Mouse (Mus musculus) liver, embryonic 12.5 days (tissue): Measurements from ENCODE around the gene Crygb. TPM values are rescaled to one million over a fixed set of nuclear protein-coding genes. Genes with fewer than 3 reads are reported as not detected.

Experiments used
- ATAC-seq: fragments of 200-750 bp; cut with Nextera tagmentation; 2 replicates; pipeline ENCODE4 v1.8.0; 2017; ENCODE audit warnings: moderate number of reproducible peaks, mild to moderate bottlenecking, moderate library complexity
- H3K27ac ChIP-seq: fragments of 300-500 bp; sonication (generic); 2 replicates; pipeline ENCODE4 v1.5.1; 2016; ENCODE audit warnings: mild to moderate bottlenecking
- H3K27me3 ChIP-seq: fragments of 300-500 bp; sonication (generic); replicated peaks from 2 replicates; pipeline ENCODE4 v1.6.1; 2016; ENCODE audit warnings: mild to moderate bottlenecking, moderate library complexity
- H3K36me3 ChIP-seq: fragments of 300-500 bp; sonication (generic); 2 replicates; pipeline ENCODE4 v1.6.1; 2016; ENCODE audit warnings: mild to moderate bottlenecking, moderate library complexity
- H3K4me1 ChIP-seq: fragments of 300-500 bp; sonication (generic); 2 replicates; pipeline ENCODE4 v1.6.1; 2016
- H3K4me2 ChIP-seq: fragments of 300-500 bp; sonication (generic); 2 replicates; pipeline ENCODE4 v1.6.1; 2016; ENCODE audit warnings: mild to moderate bottlenecking, moderate library complexity
- H3K4me3 ChIP-seq: fragments of 300-500 bp; sonication (generic); 2 replicates; pipeline ENCODE4 v1.5.1; 2016; ENCODE audit warnings: mild to moderate bottlenecking, moderate library complexity
- H3K9ac ChIP-seq: fragments of 300-500 bp; sonication (generic); 2 replicates; pipeline ENCODE4 v1.6.1; 2016; ENCODE audit warnings: mild to moderate bottlenecking, moderate library complexity
- H3K9me3 ChIP-seq: fragments of 300-500 bp; sonication (generic); replicated peaks from 2 replicates; pipeline ENCODE4 v1.6.1; 2016; ENCODE audit warnings: mild to moderate bottlenecking, moderate library complexity
- WGBS: fragments of 180-500 bp; shearing (Covaris S2); methylation state at CpG from one replicate; pipeline ENCODE4 v1.1.7; 2016; ENCODE audit not compliant: insufficient replicate concordance; 5-methylcytosine and 5-hydroxymethylcytosine counted together
- polyA plus RNA-seq: library from polyadenylated mRNA; unstranded; fragments of >200 nt; fragmentation: Nextera tagmentation; extraction: Ambion mirVana; gene quantifications from 2 replicates; pipeline ENCODE4 v1.2.1, GENCODE M21; 2016

The Crygb gene
- polyA plus RNA-seq = not detected in 2 replicates

DNA sequence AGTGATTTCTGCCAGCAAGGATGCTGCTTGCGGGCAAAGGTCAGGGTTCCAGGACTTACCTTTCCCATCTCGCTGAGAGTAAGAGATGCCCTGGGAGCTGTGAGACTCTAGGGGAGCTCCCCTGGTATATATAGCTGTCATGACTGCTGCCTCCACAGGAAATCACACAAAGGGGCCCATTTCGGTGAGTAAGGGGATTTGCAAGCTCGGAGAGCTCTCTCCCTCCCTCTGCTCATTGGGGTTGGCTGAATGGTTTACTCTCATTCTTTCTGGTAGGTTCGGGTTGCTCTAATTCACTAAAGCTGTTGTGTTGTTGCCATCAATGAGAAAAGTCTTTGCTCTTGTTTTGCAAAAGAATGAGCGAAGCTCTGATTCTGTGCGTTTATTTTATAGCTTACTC is at the start of gene Crygb:
TSS of gene Crygb (minus strand) at position 101 of the 400 bp plus-strand sequence.
- Histone ChIP-seq H3K36me3 (no peaks in the 10 kb centered on the region), H3K4me2 (no peak within 1 kb of the TSS), H3K9me3 (no peaks in the 10 kb centered on the region), H3K27me3 (no peaks in the 10 kb centered on the region), H3K9ac (no peak within 1 kb of the TSS), H3K4me3 (no peak within 1 kb of the TSS), H3K27ac (no peak within 1 kb of the TSS), H3K4me1 (no peaks in the 10 kb centered on the region)
- ATAC-seq = no peak
- 41% methylated on average over 7 of the region's 7 CpGs for WGBS

DNA sequence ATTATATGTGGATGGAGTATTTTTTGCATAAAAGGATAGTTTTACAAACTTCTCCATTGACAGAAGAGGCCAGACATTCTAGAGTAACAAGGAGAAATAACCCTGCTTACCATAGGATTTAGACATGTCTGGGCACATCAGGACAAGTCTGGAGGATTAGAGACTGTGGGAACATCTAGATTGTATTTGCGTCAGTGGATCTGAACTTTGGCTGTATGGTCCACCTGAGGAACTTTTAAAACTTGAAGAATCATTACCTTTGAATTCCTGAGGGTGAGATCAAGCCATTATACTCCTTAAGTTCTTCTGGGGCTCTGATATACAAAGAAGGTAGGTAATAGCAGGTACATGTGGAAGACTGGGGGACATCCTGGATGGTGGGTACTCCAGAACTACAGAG is 49.6 kb upstream of the Crygb start:
- no peak for ATAC-seq
- Histone ChIP-seq H3K4me1 (no peaks in the 10 kb centered on the region), H3K9ac (no peak overlapping the region), H3K27ac (no peak overlapping the region), H3K4me2 (no peak overlapping the region), H3K4me3 (no peak overlapping the region), H3K27me3 (no peaks in the 10 kb centered on the region), H3K36me3 (no peaks in the 10 kb centered on the region), H3K9me3 (no peaks in the 10 kb centered on the region)
- WGBS = 77% methylated on average over 1 of the region's 1 CpGs

DNA sequence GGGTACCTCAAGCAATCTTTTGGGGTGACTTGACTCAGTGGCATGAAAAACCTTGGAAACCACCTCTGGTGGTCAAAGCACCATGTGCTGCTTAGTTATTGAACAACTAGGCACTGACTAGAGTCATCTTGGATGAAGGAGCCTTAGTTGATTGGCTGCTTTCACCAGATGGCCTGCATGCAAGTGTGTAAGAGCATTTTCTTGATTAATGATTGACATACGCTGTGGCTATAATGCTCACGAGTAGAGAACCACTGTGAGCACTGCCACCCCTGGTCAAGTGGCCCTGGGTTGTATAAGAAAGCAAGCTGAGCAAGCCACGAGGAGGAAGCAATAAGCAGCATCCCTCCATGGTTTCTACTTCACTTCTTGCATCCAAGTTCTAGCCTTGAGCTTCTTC is 48.1 kb upstream of the Crygb start:
- no peak overlapping the region for H3K9ac ChIP-seq
- no peaks in the 10 kb centered on the region for H3K9me3 ChIP-seq
- no peak overlapping the region for H3K27ac ChIP-seq
- no peak overlapping the region for H3K4me2 ChIP-seq
- H3K27me3 ChIP-seq = no peaks in the 10 kb centered on the region
- H3K4me3 ChIP-seq = no peak overlapping the region
- 42% methylated on average over 3 of the region's 3 CpGs for WGBS
- H3K4me1 ChIP-seq = no peaks in the 10 kb centered on the region
- H3K36me3 ChIP-seq = no peaks in the 10 kb centered on the region
- ATAC-seq = no peak

DNA sequence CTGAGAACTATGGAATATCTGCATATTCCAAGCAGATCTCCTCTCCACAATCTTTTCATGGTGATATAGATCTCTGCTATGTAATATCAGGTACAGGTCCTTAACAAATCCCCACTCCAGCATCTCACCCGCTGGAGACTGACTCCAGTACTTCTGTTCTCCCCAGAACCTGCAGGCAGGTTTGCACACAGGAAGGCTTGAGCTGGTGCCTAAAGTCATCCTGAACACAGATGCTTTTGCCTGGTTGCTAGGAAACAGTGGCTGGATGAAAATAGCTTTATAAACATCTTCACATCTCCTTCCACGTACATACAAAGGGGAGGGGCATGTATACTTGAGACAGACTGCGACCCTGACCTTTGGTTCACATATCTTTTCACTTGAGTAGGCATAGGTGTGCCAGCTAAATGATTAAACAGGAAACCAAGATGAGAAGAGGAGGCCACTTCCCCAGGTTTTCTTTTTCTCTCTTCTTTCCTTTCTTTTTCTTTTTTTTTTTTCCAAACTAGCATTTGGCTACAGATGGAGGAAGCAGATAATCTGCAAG is 47.6 kb upstream of the Crygb start:
- Histone ChIP-seq H3K36me3 (no peaks in the 10 kb centered on the region), H3K9ac (no peak overlapping the region), H3K27me3 (no peaks in the 10 kb centered on the region), H3K4me2 (no peak overlapping the region), H3K27ac (no peak overlapping the region), H3K9me3 (no peaks in the 10 kb centered on the region), H3K4me3 (no peak overlapping the region), H3K4me1 (no peaks in the 10 kb centered on the region)
- ATAC-seq = no peak
- WGBS = 57% methylated on average over 3 of the region's 3 CpGs

DNA sequence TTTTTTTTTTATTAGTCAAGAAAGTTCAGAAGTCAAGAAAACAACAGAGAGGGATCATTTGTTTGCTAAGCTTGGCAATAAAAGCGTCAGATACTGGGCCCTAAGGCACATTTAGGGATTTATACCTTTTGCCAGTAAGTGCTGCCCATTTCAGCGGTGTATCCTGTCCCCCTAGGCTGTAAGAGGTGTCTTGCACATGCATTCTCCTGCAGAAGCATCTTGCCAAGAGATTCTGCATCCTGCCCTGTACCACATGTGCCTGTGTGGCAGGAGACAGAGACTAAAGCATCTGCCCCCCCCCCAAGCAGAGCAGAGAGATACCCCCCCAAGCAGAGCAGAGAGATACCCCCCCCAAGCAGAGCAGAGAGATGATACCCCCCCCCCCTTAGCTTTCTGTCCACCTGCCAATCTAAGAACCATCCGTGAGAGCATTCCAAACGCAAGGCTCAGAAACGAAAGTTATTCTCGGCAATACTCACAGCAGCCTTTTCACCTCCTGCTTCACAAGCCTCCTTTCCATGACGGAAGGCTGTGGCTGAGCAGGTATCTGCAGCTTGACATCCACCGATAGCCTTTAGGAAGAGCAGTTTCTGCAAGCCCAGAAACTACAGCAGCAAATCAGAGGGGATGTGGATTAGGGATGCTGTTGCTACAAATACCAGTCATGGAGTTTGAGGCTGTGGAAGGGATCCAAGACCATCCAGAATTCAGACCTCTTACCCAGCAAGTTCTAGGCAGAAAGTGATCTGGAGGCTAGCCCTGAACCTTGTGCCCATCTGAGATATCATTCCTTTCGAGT is 40.7 kb upstream of the Crygb start, which contains the start of gene D630023F18Rik:
TSS of gene D630023F18Rik (minus strand) at position 641 of the 799 bp plus-strand sequence.
- Histone ChIP-seq H3K36me3 (no peaks in the 10 kb centered on the region), H3K27ac (no peak within 1 kb of the TSS), H3K4me1 (no peaks in the 10 kb centered on the region), H3K27me3 (no peaks in the 10 kb centered on the region), H3K4me3 (no peak within 1 kb of the TSS), H3K9me3 (no peaks in the 10 kb centered on the region), H3K4me2 (0 out of 2 replicates have a peak within 1 kb of the TSS, but pooled peaks have one; percentile 14), H3K9ac (no peak within 1 kb of the TSS)
- 25% methylated on average over 9 of the region's 9 CpGs for WGBS
- no peak for ATAC-seq

DNA sequence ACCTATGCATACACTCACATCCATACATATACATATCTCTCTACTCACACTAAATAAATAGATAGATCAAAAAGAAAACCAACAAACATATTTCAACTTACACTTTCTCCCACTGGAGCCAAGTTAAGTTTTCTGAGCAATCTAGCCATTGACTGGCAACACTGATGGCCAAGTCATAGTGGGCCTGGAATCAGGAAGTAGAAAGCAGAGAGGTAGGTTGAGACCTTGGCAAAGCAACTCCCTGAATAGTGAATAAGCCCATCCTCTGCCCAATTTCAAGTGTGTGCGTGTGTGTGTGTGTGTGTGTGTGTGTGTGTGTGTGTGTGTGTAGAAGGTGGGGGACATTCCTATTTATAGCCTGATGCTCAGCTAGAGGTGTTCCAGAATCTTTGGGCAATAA is 37.4 kb upstream of the Crygb start, which contains the start of gene Gm28845:
TSS of gene Gm28845 (minus strand) at position 121 of the 400 bp plus-strand sequence.
- Histone ChIP-seq H3K36me3 (no peaks in the 10 kb centered on the region), H3K9ac (no peak within 1 kb of the TSS), H3K27ac (no peak within 1 kb of the TSS), H3K4me1 (no peaks in the 10 kb centered on the region), H3K27me3 (no peaks in the 10 kb centered on the region), H3K9me3 (no peaks in the 10 kb centered on the region), H3K4me2 (no peak within 1 kb of the TSS), H3K4me3 (no peak within 1 kb of the TSS)
- WGBS = 80% methylated on average over 1 of the region's 1 CpGs
- ATAC-seq = no peak

DNA sequence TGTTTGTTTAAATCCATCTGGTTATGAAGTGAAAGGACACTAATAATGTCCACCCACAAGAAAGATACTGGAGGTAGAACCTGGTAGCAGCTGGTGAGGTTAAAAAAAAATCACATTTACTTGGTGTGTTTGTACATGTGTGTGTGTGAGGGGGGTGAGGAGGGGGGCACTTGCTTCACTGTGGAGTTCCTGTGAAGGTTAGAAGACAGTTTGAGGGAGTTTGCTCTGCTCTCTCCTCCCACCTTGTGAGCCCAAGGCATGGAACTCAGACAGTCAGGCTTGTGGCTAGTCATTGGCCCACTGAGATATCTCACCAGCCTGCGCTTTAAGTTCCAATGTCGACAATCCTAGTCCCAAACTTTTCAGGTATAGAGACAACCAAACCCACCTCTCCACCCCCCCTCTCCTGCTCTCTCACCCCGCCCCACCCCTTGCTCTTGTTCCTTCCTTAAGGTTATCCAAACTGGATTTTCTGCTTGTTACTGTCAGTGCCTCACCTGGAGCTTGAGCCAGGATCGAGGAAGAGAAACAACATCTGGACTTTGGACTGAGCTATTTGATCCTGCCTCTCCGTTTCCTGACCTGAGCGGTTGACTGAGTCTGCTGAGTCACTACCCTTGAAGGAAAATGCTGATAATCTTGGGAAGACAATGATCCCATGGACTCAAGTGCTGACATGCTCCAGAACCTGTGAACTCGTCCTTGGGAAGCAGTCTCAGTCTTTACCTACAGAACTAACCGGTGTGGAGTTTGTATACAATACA is 36.2 kb upstream of the Crygb start:
- H3K4me1 ChIP-seq = no peaks in the 10 kb centered on the region
- 65% methylated on average over 8 of the region's 8 CpGs for WGBS
- H3K4me3 ChIP-seq = no peak overlapping the region
- no peak overlapping the region for H3K9ac ChIP-seq
- no peak overlapping the region for H3K27ac ChIP-seq
- H3K27me3 ChIP-seq = no peaks in the 10 kb centered on the region
- no peak overlapping the region for H3K4me2 ChIP-seq
- H3K9me3 ChIP-seq = no peaks in the 10 kb centered on the region
- no peaks in the 10 kb centered on the region for H3K36me3 ChIP-seq
- ATAC-seq = no peak

DNA sequence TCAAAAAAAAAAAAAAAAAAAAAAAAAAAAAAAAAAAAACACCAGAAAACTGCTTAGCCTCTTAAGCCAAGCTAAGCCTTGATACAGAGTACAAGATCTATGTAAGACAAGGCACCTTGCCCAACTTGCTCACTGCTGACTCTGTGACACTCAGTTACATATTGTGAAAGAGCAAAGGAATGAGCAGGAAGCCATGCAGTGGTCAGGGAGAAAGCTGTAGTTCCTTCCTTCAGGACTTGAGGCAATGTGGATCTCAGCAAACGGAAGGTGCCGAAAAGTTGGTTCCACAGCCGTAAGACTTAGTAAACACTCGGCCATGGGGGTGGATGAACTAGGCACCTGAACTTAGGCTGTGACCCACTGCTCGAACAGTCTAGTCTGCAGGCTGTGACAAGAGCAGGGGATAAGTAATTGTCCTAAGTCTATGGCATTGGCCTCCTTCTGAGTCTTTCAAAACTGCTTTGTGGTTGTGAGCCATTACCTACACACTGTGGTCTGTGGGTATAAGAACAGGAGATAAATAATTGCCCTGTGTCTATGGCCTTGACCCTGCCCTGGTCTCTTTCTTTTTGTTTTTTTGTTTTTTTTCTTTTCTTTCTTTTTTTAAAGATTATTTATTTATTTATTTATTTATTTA is 31.6 kb upstream of the Crygb start:
- WGBS = 68% methylated on average over 5 of the region's 5 CpGs

DNA sequence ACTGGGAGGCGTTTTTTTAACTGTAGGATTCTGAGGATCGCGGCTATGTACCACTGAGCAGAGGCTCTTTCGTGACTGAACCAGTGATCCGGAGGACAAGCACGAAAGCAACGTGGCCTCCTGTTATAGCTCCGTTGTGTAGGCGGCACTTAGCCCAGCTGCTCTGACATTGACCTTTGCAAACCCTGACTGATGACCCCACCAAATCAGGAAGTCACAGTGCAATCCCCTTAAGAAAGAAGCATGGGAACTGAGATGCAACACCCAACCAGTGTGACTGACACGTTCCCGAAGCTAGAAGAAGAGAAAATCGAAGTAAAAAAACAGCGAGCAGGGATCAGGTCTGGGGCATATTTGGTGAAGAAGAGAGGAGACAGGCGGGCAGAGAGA is 30.7 kb upstream of the Crygb start:
- Histone ChIP-seq H3K27ac (0 out of 2 replicates have a peak overlapping the region, but pooled peaks have one; percentile 25), H3K4me1 (0 out of 2 replicates have a peak, but pooled peaks cover 9% of the 10 kb centered on the region)
- ATAC-seq = 0 out of 2 replicates have a peak, but pooled peaks have one; percentile 12

More for the DNA sequence above, 31.6 kb upstream of the Crygb start:
- no peak overlapping the region for H3K4me3 ChIP-seq
- no peak; the same call in 1 of the 2 replicates for ATAC-seq
- H3K36me3 ChIP-seq = no peaks in the 10 kb centered on the region
- no peak overlapping the region for H3K4me2 ChIP-seq
- no peaks in the 10 kb centered on the region for H3K27me3 ChIP-seq
- no peaks in the 10 kb centered on the region for H3K9me3 ChIP-seq
- no peak overlapping the region for H3K9ac ChIP-seq
- H3K4me1 ChIP-seq = 0 out of 2 replicates have a peak, but pooled peaks cover 9% of the 10 kb centered on the region
- no peak overlapping the region for H3K27ac ChIP-seq

DNA sequence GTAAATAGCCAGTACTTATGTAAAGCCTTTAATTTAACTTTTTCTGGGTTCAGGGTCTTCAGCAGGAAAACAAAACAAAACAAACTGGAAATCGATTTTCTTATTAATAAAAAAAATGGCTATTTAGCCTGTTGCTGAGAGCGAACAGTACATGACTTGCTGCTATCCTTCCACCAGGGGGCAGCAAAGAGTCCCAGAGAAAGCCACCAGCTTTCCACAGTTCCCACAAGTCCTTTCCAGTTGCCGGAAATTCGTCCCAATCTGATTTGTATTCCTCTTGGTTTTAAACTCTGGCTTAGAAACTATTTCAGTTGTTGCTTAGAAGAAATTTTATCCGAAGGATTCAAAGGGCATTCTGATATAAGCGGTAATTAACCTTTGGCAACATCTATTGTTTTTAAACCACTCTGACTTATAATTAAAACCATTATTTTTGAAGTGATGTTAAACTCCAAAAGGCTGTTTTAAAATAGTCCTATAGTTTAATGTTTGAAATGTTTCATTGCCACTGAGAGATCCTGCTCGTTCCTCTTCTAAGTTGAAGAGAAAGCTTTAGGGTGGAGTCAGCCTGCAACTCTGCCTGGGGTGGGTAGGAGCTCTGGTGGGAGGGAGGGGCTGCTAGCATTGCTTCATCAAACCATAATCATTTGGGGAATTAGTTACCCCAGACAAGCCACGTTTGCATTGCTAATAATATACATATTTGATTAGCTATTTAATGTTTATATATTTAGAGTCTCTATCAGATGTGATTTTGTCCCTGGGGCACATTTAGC is 30.1 kb upstream of the Crygb start:
- ATAC-seq = 0 out of 2 replicates have a peak, but pooled peaks have one; percentile 62
- no peaks in the 10 kb centered on the region for H3K9me3 ChIP-seq
- H3K4me1 ChIP-seq = 0 out of 2 replicates have a peak, but pooled peaks cover 9% of the 10 kb centered on the region
- no peak overlapping the region for H3K27ac ChIP-seq
- H3K9ac ChIP-seq = no peak overlapping the region
- 0 out of 2 replicates have a peak overlapping the region, but pooled peaks have one; percentile 1 for H3K4me3 ChIP-seq
- WGBS = 9% methylated on average over 8 of the region's 8 CpGs
- H3K36me3 ChIP-seq = no peaks in the 10 kb centered on the region
- peak overlapping the region; percentile 49 for H3K4me2 ChIP-seq
- no peaks in the 10 kb centered on the region for H3K27me3 ChIP-seq

More for the DNA sequence above, 30.7 kb upstream of the Crygb start:
- Histone ChIP-seq H3K36me3 (no peaks in the 10 kb centered on the region), H3K27me3 (no peaks in the 10 kb centered on the region), H3K9ac (no peak overlapping the region), H3K4me2 (peak overlapping the region; percentile 49), H3K4me3 (0 out of 2 replicates have a peak overlapping the region, but pooled peaks have one; percentile 1), H3K9me3 (no peaks in the 10 kb centered on the region)
- 38% methylated on average over 14 of the region's 14 CpGs for WGBS
